Mouse (Mus musculus): ENCODE measurements around the gene Gpc5. TPM values are rescaled to one million over a fixed set of nuclear protein-coding genes. Genes with fewer than 3 reads are reported as not detected.

The Gpc5 gene
- polyA plus RNA-seq (2016; fragmentation: Nextera tagmentation; extraction: Ambion mirVana): 0.98 and 1.4 TPM in 2 replicates

GRCm38 (mm10) chr14:115092081-115092480, at the start of gene Gpc5:
TSS of gene Gpc5 (plus strand) at chr14:115092215.
- peak within 1 kb of the TSS; percentile 66 for H3K4me3 ChIP-seq
- H3K4me1 ChIP-seq: 0 out of 2 replicates have a peak, but pooled peaks cover 3% of the 10 kb centered on the region
- H3K9me3 ChIP-seq: no peaks in the 10 kb centered on the region
- peak within 1 kb of the TSS; percentile 49 for H3K9ac ChIP-seq
- no peaks in the 10 kb centered on the region for H3K36me3 ChIP-seq
- peaks cover 27% of the 10 kb centered on the region for H3K27me3 ChIP-seq
- WGBS: under 1% methylated on average over 31 of the region's 31 CpGs
- no peak within 1 kb of the TSS for H3K27ac ChIP-seq
- ATAC-seq (ENCODE audit: insufficient number of reproducible peaks, insufficient read depth, low FRiP score, low TSS enrichment): peak; percentile 97
- peak within 1 kb of the TSS; percentile 95 for H3K4me2 ChIP-seq (replicated peaks)

- peaks cover 13% of the 10 kb centered on the region for H3K4me1 ChIP-seq
- 2% methylated on average over 4 of the region's 4 CpGs for WGBS
- H3K4me2 ChIP-seq (replicated peaks): peak overlapping the region; percentile 66
- ATAC-seq (ENCODE audit: insufficient number of reproducible peaks, insufficient read depth, low FRiP score, low TSS enrichment): no peak
- peaks cover 40% of the 10 kb centered on the region for H3K36me3 ChIP-seq
- peak overlapping the region; percentile 97; the same call in 1 of the 2 replicates for H3K27ac ChIP-seq
- no peaks in the 10 kb centered on the region for H3K9me3 ChIP-seq
- H3K4me3 ChIP-seq: peak overlapping the region; percentile 97
- H3K9ac ChIP-seq: peak overlapping the region; percentile 100
- H3K27me3 ChIP-seq: 0 out of 2 replicates have a peak, but pooled peaks cover 4% of the 10 kb centered on the region
Observed at GRCm38 (mm10) chr14:115042660-115043059, 49.4 kb upstream of the Gpc5 start.

- ATAC-seq (ENCODE audit: insufficient number of reproducible peaks, insufficient read depth, low FRiP score, low TSS enrichment): no peak
- Histone ChIP-seq H3K27ac (no peak overlapping the region), H3K4me2 (replicated peaks) (peak overlapping the region; percentile 22; the same call in 1 of the 2 replicates), H3K27me3 (no peaks in the 10 kb centered on the region), H3K9me3 (no peaks in the 10 kb centered on the region), H3K4me3 (no peak overlapping the region), H3K9ac (peak overlapping the region; percentile 19; the same call in 1 of the 2 replicates), H3K36me3 (peaks cover 45% of the 10 kb centered on the region), H3K4me1 (peaks cover 13% of the 10 kb centered on the region)
- 85% methylated on average over 5 of the region's 5 CpGs for WGBS
Observed at GRCm38 (mm10) chr14:115044016-115044415, 48.0 kb upstream of the Gpc5 start.

DNA sequence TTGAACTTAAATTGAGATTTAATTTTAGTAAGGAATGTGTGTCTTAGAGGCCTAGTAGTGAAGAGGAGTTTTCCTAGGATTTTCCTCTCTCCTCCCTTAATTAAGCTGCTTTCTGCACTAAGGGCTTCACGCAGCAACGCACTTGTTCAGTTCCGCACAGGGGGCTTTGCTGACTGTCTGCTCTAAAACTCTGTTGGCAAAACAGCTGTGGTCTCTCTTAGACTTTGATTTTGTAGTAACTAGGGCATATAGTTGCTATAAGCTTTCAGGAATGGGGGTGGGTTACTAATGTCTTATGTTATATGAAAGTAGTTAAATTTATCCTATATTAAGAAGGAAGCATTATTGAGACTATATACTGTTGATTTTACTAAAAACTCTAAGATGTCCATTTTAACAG, 46.3 kb upstream of the Gpc5 start:
- H3K4me2 ChIP-seq (replicated peaks): no peak overlapping the region
- no peak overlapping the region for H3K27ac ChIP-seq
- WGBS: 91% methylated on average over 3 of the region's 3 CpGs
- no peaks in the 10 kb centered on the region for H3K9me3 ChIP-seq
- no peak overlapping the region for H3K4me3 ChIP-seq
- H3K36me3 ChIP-seq: peaks cover 45% of the 10 kb centered on the region
- H3K9ac ChIP-seq: no peak overlapping the region
- H3K4me1 ChIP-seq: peaks cover 13% of the 10 kb centered on the region
- ATAC-seq (ENCODE audit: insufficient number of reproducible peaks, insufficient read depth, low FRiP score, low TSS enrichment): no peak
- H3K27me3 ChIP-seq: no peaks in the 10 kb centered on the region

DNA sequence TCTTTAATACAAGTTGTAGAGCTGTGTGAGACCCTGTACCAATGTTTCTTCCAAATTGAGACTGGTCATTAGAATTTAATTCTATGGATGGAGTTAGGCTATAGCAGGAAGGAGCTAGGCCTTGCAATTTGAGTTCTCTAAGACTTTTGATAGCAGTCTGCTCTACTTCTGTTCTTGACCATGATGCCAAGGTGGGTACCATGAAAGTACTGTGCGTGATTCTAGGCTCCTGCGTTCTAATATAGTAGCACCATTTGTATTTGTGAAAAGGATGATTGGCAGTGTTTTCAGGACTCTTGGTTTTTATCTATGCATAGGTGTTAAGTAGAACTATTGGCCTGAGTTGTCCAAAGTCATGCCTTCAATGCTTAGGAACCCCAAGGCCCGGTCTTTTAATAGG, 44.7 kb upstream of the Gpc5 start:
- Histone ChIP-seq H3K36me3 (peaks cover 45% of the 10 kb centered on the region), H3K4me2 (replicated peaks) (no peak overlapping the region), H3K9ac (no peak overlapping the region), H3K9me3 (no peaks in the 10 kb centered on the region), H3K27me3 (no peaks in the 10 kb centered on the region), H3K27ac (no peak overlapping the region), H3K4me3 (no peak overlapping the region), H3K4me1 (peaks cover 13% of the 10 kb centered on the region)
- 89% methylated on average over 3 of the region's 3 CpGs for WGBS
- no peak for ATAC-seq (ENCODE audit: insufficient number of reproducible peaks, insufficient read depth, low FRiP score, low TSS enrichment)

DNA sequence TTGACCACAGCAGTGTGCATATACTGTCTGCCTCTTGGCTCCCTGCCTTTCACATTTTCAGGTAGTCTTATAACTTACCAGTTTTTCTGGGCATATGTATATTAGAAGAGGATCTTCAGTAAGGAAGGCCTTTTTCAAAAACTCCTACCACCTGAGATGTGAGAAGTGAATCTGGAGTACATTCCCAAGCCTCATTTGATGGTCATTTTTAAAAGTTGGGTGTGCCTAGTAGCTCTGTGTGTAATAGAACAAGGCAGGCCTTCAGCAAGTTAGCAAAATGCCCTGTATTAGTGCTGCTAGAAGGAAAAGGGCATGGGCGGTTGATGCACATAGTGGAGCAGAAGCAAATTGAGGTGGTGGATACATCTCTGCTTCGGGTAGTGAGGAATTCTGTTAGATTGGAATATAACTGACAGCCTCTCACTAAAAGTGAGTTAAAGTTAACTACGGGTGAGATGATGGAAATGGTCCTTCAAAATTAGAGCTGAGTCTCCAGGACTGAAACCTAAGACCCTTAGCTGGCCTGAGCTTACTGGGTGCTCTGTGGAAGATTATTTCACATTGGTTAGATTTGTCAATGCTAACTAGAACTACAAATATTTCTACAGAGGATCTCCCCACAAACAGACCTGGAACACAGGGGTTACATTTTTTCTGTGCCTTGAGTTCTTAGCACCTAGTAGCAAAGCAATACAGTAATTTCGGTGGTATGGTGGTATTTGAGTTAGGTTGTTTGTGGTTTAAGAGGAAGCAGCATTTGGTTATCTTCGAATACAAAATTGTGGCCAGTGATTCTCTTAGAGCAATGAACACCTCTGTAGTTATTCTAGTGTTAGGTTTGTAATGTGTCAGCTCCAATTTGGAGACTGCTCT, 43.8 kb upstream of the Gpc5 start:
- Histone ChIP-seq H3K4me1 (peaks cover 12% of the 10 kb centered on the region), H3K27ac (no peak overlapping the region), H3K27me3 (no peaks in the 10 kb centered on the region), H3K4me2 (replicated peaks) (no peak overlapping the region), H3K9ac (no peak overlapping the region), H3K9me3 (no peaks in the 10 kb centered on the region), H3K36me3 (peaks cover 45% of the 10 kb centered on the region), H3K4me3 (no peak overlapping the region)
- WGBS: 57% methylated on average over 5 of the region's 5 CpGs
- no peak for ATAC-seq (ENCODE audit: insufficient number of reproducible peaks, insufficient read depth, low FRiP score, low TSS enrichment)

DNA sequence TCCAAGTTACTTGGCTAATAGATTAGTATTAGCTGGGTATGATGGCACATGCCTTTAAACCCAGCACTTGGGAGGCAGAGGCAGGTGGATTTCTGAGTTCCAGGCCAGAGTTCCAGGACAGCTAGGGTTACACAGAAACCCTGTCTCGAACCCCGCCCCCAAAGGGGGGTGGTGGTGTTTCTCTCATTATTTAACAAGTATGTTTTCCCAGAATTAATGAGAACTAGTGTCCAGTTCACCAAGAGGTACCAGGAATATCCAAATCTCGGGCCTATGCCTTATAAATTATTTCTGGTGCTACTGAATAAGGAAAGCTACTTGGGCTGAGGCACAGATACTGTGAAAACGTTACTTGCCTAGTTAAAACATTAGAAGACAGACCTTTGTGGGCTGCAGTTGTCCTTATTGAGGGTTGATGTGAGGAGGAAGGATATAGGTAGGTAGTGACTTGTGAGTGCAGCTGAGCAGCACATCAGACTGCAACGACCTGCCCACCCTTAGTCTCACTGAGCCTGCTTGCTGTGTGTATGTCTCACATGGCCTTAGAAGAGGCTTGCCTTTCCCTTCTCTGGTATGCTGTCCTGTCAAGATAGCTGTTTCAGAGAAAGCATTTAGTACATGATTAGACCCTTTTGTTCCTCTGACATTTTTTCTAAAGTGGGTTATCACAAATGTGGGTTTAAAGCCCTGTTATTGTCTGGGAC, 43.0 kb upstream of the Gpc5 start:
- H3K9ac ChIP-seq: no peak overlapping the region
- H3K4me3 ChIP-seq: no peak overlapping the region
- H3K9me3 ChIP-seq: no peaks in the 10 kb centered on the region
- H3K27me3 ChIP-seq: no peaks in the 10 kb centered on the region
- peaks cover 4% of the 10 kb centered on the region for H3K4me1 ChIP-seq
- no peak for ATAC-seq (ENCODE audit: insufficient number of reproducible peaks, insufficient read depth, low FRiP score, low TSS enrichment)
- 38% methylated on average over 5 of the region's 5 CpGs for WGBS
- H3K36me3 ChIP-seq: peaks cover 38% of the 10 kb centered on the region
- no peak overlapping the region for H3K4me2 ChIP-seq (replicated peaks)
- no peak overlapping the region for H3K27ac ChIP-seq

GRCm38 (mm10) chr14:115049831-115050230, 42.2 kb upstream of the Gpc5 start:
- Histone ChIP-seq H3K4me2 (replicated peaks) (no peak overlapping the region), H3K27ac (no peak overlapping the region), H3K9ac (no peak overlapping the region), H3K9me3 (no peaks in the 10 kb centered on the region), H3K4me3 (no peak overlapping the region), H3K27me3 (no peaks in the 10 kb centered on the region), H3K36me3 (peaks cover 30% of the 10 kb centered on the region), H3K4me1 (no peaks in the 10 kb centered on the region)
- ATAC-seq (ENCODE audit: insufficient number of reproducible peaks, insufficient read depth, low FRiP score, low TSS enrichment): no peak

DNA sequence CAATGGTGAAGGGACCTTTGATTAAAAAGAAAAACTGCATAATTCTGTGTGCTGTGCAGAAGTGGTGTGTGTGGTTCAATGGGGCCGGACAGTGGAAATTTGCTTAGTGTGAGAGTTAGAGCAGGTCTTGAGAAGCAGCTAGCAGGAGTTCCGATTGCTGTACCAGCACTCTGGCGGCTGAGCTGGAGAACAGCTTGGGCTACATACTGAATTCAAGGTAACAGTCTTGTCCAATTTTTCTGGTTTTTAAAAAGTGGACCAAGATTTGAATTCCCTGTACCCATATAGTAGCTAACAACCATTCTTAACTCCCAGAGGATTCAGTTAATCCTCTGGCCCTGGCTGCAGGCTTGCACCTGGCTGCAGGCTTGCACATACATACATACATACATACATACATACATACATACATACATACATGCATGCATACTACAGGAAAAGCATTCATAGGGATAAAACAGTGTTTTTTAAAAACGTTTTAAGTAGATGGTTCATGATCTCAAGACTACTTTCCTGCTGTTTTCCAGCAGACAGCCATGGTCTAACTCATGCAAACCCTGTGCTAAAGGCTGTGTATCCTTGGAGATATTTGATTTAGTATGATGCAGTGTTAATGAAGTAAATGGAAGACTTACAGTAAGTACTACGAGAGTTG, 40.8 kb upstream of the Gpc5 start:
- no peak overlapping the region for H3K9ac ChIP-seq
- H3K9me3 ChIP-seq: no peaks in the 10 kb centered on the region
- ATAC-seq (ENCODE audit: insufficient number of reproducible peaks, insufficient read depth, low FRiP score, low TSS enrichment): no peak
- H3K4me2 ChIP-seq (replicated peaks): no peak overlapping the region
- H3K4me3 ChIP-seq: no peak overlapping the region
- WGBS: 77% methylated on average over 5 of the region's 5 CpGs
- no peaks in the 10 kb centered on the region for H3K27me3 ChIP-seq
- peaks cover 17% of the 10 kb centered on the region for H3K36me3 ChIP-seq
- H3K27ac ChIP-seq: no peak overlapping the region
- no peaks in the 10 kb centered on the region for H3K4me1 ChIP-seq

DNA sequence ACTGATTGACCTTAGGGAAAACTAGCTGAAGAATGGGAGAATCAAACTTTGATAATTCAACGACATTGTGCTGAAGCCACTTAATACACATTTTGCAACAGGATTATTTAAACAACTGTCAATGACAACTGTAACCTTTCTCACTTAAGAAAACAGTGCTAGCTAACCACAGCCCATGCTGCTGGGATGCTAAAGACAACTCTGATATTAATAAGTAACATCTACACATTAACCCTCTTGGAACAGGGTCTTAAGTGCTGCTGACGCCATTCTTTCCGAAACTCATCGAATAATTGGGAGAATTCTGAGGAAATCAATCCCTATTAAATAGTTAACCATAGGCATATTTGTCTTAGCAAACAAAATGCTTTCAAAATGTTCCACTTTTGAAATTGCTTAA, 39.6 kb upstream of the Gpc5 start:
- H3K9me3 ChIP-seq: no peaks in the 10 kb centered on the region
- no peak overlapping the region for H3K9ac ChIP-seq
- 88% methylated on average over 4 of the region's 4 CpGs for WGBS
- H3K36me3 ChIP-seq: peaks cover 7% of the 10 kb centered on the region; the same call in 1 of the 2 replicates
- no peaks in the 10 kb centered on the region for H3K4me1 ChIP-seq
- ATAC-seq (ENCODE audit: insufficient number of reproducible peaks, insufficient read depth, low FRiP score, low TSS enrichment): no peak
- no peak overlapping the region for H3K4me2 ChIP-seq (replicated peaks)
- no peak overlapping the region for H3K27ac ChIP-seq
- H3K4me3 ChIP-seq: no peak overlapping the region
- no peaks in the 10 kb centered on the region for H3K27me3 ChIP-seq

DNA sequence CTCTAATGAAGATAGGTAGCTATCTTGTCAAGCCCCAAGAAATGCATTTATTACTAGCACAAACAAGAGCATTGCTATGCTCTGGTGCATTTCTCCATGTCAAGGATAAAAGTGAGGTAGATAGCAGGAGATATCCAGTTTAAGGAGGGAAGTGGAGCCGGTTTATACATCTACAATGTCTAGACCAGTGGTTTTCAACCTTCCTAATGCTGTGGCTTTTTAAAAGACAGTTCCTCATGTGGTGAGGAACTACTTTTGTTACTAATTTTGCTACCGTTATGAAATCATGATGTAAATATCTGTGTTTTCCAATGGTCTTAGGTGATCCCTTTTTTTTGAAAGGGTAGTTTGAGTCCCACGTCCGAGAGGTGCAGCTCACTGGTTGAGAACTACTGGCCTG, 37.8 kb upstream of the Gpc5 start:
- Histone ChIP-seq H3K36me3 (no peaks in the 10 kb centered on the region), H3K9ac (no peak overlapping the region), H3K4me1 (no peaks in the 10 kb centered on the region), H3K9me3 (no peaks in the 10 kb centered on the region), H3K4me2 (replicated peaks) (no peak overlapping the region), H3K4me3 (no peak overlapping the region), H3K27me3 (no peaks in the 10 kb centered on the region), H3K27ac (no peak overlapping the region)
- ATAC-seq (ENCODE audit: insufficient number of reproducible peaks, insufficient read depth, low FRiP score, low TSS enrichment): no peak
- 94% methylated on average over 4 of the region's 4 CpGs for WGBS
